Mouse (Mus musculus) thymus, postnatal 25 days (tissue): Measurements from ENCODE around the gene Tspyl1.

ENCODE experiments used
- DNase-seq: peaks from one replicate; pipeline ENCODE4 v3.0.0; 2022

Gene Tspyl1

DNA sequence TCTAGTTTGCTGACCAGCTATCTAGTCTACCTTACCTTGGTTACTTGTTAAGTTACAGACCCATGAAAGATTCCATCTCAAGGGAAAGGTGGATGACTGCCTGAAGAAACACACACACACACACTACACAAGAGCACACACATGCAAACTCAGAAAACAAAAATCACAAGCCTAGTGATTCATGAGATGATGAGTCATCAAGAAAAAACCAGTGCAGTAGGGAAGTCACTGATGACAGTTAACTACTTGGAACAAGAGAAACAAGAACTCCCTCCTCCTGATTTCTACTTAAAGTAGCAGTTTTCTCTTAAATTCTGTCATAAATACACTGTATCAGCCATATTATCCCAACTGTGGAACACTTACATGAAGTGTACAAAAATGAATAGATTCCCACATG lies 25.1 kb downstream of the Tspyl1 start:
- no peak for DNase-seq

DNA sequence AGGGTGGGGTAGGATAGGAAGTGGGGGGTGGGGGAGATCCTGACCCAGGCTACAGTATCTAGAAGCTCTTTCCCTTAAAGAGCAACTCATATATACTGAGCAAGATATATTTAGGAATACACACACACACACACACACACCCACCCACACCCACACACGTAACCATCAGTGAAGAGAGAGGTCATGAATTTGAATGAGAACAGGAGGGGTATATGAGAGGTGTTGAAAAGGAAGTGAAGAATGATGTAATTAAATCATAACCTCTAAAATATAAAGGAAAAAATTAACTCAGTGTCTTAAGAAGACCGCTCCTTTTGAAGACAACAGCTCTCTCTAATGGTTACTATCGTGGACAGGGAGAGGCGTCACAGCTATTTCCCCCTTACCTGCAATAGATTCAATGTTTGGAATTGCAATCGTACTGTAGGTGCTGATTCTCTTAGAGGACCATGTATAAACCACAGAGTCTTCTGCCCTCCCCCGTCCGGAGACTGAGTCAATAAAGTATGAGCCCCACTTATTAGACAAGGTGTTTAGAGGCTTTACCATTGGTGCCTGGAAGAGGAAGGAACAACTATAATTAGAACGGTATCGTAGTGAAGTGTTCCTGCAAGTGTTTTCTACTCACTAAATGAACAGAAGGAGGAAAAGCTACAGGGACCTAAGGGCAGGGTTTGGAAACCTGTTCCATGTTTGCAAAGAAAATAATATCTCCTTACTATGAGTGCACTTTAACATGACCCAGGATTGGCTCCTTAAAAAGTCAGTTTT lies 28.1 kb downstream of the Tspyl1 start:
- no peak for DNase-seq

DNA sequence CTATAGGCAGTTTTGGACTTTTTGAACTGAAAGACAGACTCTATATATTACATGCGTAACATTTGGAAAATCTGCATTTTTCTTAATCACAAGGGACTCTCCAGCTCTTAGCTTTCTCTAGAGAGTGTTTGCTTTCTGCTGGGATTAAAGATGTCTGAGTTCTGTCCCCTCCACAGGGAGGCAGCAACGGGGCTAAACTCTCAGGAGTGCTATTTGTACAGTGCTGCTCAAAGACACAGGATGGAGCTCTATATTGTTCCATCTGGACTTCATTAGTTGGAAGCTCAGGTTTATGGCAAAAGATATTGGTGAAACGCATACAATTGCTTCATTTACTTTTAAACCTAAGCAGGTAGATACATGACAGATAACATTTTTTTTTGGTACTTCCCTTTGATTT lies 30.5 kb downstream of the Tspyl1 start:
- no peak for DNase-seq

DNA sequence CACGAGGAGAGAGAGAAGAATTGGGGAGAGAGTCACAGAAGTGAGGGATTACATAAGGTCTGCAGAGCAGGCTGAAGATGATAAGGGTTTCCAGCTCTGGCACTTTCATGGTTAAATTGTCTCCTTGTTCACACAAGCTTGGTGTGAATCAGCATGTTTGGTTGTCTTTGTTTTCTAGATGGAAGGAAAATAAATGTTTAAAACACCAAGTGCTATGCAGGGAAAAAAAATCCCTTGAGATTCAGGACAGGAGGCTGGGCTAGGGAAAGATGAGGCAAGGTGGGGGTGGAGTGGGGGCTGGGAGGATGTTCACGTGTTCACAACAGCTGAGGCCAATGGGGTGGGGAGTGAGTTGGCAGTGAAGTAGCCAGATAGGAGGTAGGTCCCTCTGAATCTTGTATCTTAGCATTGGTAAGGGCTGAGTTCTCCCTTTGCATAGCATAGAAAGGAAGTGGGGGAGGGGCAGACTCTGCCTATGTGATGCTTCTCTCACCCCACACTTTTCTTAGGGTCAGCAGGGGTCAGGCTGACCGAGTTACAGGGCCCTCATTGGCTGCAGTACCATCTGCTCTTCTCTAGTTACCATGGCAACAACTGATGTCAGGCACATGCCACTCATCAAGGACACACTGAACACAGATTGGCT lies 34.7 kb downstream of the Tspyl1 start:
- no peak for DNase-seq

DNA sequence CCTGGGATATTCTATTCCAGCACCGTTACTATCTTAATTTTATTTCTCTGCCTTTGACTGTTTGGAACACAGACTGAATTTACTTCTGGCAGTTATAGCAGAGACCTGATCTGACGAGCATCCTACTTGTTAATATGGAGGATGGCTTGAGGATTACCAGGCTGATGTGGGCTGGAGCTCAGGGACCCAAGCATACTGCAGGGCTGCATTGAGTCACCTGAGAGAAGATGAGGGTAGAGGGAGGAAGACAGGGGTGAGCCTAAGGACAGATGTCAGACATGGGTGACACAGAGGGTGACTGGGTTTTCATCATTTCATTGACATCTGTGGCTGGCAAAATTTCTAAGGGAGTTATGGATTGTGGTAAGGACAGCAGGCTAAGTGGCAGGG lies 35.2 kb downstream of the Tspyl1 start:
- no peak for DNase-seq

DNA sequence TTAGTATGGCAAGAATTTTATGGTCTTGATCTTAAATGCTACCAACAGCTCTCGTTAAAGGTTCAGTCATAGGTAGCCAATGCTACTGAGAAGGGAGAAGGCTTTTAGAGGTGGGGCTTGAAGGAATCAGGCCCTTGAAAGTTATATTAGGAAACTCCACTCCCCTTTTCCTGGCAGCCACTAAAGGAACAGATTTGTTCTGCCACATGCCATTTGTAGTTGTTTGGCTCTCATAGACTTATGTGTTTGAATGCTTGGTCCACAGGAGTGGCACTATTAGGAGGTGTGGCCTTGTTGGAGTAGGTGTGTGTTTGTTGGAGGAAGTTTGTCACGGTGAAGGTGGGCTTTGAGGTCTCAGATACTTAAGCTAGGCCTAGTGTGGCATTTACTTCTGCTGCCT lies 38.8 kb downstream of the Tspyl1 start:
- DNase-seq = no peak

DNA sequence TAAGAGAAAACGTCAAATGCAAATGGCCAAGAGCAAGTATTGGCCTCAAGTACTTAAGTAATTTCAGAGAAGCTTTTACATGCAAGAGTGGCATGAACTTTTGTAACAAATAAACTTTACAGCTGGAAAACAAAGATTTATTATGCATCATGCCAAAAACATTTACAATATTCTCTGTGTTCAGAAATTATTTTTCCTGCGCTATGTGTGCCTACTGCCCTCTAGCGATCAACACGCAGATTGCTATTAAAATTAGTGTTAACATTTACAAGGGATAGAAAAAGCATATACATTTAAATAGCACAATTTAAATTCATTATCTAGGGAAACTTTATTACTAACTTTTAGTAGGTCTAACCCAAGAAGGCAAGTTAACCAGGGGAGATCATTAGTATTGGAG lies 44.7 kb downstream of the Tspyl1 start:
- no peak for DNase-seq

DNA sequence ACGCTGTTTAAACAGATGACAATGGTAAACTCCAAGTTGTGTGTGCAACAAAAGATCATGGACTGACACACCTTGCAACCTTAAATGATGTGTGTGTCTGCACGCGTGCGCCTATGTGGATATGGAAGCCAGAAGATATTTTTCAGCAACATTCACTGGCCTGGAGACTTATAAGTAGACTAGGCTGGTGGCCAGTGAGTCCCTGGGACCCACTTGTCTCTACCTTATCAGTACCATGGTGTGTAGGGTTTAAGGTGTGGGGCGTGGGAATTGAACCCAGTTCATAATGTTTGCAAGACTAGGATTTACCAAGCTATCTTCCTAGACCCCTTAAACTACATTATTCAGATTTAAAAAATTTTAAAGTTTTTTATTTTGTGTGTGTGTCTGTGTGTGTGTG lies 45.2 kb downstream of the Tspyl1 start:
- DNase-seq = no peak

DNA sequence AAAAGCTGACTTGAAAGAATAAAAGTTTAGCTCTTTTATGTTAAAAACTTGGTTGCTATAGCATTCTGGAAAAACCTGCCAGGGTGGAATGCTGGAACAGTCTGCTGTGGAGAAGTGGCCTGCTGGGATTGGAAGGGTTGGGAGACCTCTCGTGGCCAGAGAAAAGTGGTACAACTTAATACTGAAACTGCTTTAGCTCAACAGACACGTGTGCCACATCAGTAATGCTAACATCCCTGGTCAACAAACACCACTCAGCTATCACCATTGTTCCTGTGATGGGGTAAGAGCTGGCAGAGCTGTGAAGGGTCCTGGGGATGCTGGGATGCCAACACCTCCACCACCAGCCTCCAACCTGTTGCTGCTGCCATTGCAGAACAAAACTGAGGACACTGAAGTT lies 46.3 kb downstream of the Tspyl1 start:
- DNase-seq = no peak
